Mouse (Mus musculus) forebrain, embryonic 11.5 days (tissue): Measurements from ENCODE around the gene Ube3b. TPM values are rescaled to one million over a fixed set of nuclear protein-coding genes. Genes with fewer than 3 reads are reported as not detected.

Experiments used
- ATAC-seq: fragments of 200-750 bp; cut with Nextera tagmentation; replicated peaks from 2 replicates; pipeline ENCODE4 v1.8.0; 2017; ENCODE audit warnings: moderate TSS enrichment; ENCODE audit not compliant: low FRiP score
- DNase-seq: peaks from one replicate; pipeline ENCODE4 v3.0.0-alpha.2; 2017; ENCODE audit warnings: low spot score
- H3K27ac ChIP-seq: fragments of 300-500 bp; sonication (generic); 2 replicates; pipeline ENCODE4 v1.5.1; 2014; ENCODE audit warnings: low read depth, low read length
- H3K27me3 ChIP-seq: fragments of 300-500 bp; sonication (generic); 2 replicates; pipeline ENCODE4 v1.6.1; 2014; ENCODE audit warnings: mild to moderate bottlenecking, low read length, mixed read lengths; ENCODE audit not compliant: control insufficient read depth, insufficient read depth
- H3K36me3 ChIP-seq: fragments of 300-500 bp; sonication (generic); 2 replicates; pipeline ENCODE4 v1.6.1; 2014; ENCODE audit warnings: mild to moderate bottlenecking, low read length, moderate library complexity, mixed read lengths; ENCODE audit not compliant: control insufficient read depth, insufficient read depth
- H3K4me1 ChIP-seq: fragments of 300-500 bp; sonication (generic); replicated peaks from 2 replicates; pipeline ENCODE4 v1.6.1; 2014; ENCODE audit warnings: low read length, mixed read lengths; ENCODE audit not compliant: control insufficient read depth, insufficient read depth
- H3K4me2 ChIP-seq: fragments of 300-500 bp; sonication (generic); 2 replicates; pipeline ENCODE4 v1.6.1; 2014; ENCODE audit warnings: low read depth, mild to moderate bottlenecking, low read length, moderate library complexity, mixed read lengths; ENCODE audit not compliant: severe bottlenecking
- H3K4me3 ChIP-seq: fragments of 300-500 bp; sonication (generic); 2 replicates; pipeline ENCODE4 v1.5.1; 2014; ENCODE audit warnings: low read depth, low read length
- H3K9ac ChIP-seq: fragments of 300-500 bp; sonication (generic); 2 replicates; pipeline ENCODE4 v1.6.1; 2014; ENCODE audit warnings: low read length
- H3K9me3 ChIP-seq: fragments of 300-500 bp; sonication (generic); 2 replicates; pipeline ENCODE4 v1.6.1; 2016; ENCODE audit warnings: low read length, mixed read lengths; ENCODE audit not compliant: control insufficient read depth
- WGBS: fragments of 180-500 bp; shearing (Covaris S2); extraction: QIAGEN DNeasy Blood & Tissue Kit; methylation state at CpG from one replicate; pipeline ENCODE4 v1.1.7; 2014; 5-methylcytosine and 5-hydroxymethylcytosine counted together
- polyA plus RNA-seq: library from polyadenylated mRNA; unstranded; fragments of >200 nt; fragmentation: Nextera tagmentation; extraction: Ambion mirVana; gene quantifications from 2 replicates; pipeline ENCODE4 v1.2.1, GENCODE M21; 2014

Ube3b gene
- polyA plus RNA-seq = 52.9 and 59.6 TPM in 2 replicates

DNA sequence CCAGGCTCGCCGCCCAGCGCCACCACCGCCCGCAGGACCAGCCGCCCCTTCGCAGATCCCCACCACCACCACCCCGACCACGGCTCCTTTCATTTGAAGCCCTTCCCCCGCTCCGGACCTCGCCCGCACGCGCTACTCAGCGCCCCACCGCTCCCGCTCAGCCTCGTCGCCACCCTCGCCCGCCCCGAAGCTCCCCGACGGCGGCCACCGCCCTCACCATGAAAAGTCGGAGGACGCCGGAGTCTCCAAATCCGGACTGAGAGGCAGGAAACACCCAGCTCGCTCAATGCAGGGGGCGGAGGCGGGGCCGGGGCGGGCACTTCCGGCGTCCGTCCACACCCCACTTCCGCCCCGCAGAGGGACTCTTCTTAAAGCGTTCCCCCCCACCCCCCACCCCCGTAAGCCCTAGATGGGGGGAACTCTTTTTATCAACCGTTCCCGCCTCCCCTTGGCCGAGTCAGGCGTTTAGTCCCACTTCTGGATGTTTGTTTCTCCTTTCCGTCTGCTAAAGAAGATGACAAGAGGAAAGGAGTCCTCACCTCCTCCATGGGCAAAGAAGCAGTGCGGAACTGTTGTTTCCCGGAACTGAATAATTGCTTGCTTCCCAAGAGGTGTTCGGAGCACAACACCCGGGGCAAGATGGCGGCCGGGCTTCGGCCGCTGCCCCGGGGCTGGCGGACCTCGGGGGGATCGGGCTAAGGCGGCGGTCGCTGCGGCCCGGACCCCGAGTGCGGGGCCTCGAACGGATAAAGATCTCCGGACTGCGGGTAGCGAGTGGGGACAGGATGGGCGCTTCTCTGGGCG lies at the start of gene Ube3b, which contains the start of gene Kctd10:
Gene Ube3b (plus strand): TSS at position 399 of the 804 bp plus-strand sequence.
Gene Kctd10 (minus strand): TSS at position 300 of the 804 bp plus-strand sequence.
- WGBS = 1% methylated on average over 73 of the region's 74 CpGs

DNA sequence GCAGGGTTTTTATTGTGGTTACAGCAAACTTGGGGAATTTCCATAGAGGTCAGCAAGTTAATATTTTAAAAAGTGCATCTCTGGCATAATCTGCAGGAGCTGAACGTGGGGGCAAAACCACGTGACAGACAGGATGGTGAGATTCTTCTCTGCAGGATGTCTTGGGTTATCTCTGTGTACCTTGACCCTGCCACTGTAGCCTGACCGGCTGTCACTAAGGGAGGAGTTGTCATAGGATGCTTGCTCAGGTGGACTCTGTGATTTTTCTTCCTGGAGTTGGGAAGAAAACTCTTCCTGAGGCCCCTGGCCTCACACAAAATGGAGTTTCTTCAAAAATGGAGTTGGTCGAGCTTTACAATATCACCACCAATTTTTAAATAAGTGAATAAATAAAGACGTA lies 37.4 kb upstream of the Ube3b start:
- Histone ChIP-seq H3K4me2 (no peak overlapping the region), H3K9ac (no peak overlapping the region), H3K4me1 (no peaks in the 10 kb centered on the region), H3K36me3 (no peaks in the 10 kb centered on the region), H3K9me3 (no peaks in the 10 kb centered on the region), H3K27ac (no peak overlapping the region), H3K27me3 (no peaks in the 10 kb centered on the region), H3K4me3 (no peak overlapping the region)
- DNase-seq (no peak), ATAC-seq (no peak)
- 86% methylated on average over 5 of the region's 5 CpGs for WGBS

More for the DNA sequence above, at the start of gene Ube3b, which contains the start of gene Kctd10:
- Histone ChIP-seq H3K27ac (peak within 1 kb of the TSS; percentile 72), H3K4me1 (peaks cover 13% of the 10 kb centered on the region; the same call in 1 of the 2 replicates), H3K9ac (peak within 1 kb of the TSS; percentile 77), H3K27me3 (no peaks in the 10 kb centered on the region), H3K4me3 (peak within 1 kb of the TSS; percentile 57), H3K4me2 (peak within 1 kb of the TSS; percentile 81), H3K36me3 (no peaks in the 10 kb centered on the region; the same call in 1 of the 2 replicates), H3K9me3 (no peaks in the 10 kb centered on the region)
- DNase-seq (peak; percentile 95), ATAC-seq (peak; percentile 94)

DNA sequence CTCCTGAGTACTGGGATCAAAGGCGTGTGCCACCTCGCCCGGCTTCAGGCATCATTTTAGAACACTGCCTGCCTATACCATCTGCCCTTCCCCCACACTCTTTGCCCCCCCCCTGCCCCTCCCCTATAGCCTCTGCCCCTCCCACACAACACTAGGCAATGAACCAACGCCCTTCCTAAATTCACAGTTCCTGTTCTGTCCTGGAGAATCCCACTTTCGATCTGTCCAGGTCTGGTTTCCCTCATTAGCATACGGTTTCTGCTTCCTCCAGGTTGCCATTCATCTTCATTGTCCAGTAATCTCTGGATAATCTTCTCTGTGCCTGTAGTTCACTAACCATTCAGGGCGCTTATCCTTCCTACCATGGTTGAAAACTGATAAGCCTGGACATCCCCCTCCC lies 36.8 kb upstream of the Ube3b start:
- H3K9me3 ChIP-seq = no peaks in the 10 kb centered on the region
- no peaks in the 10 kb centered on the region for H3K36me3 ChIP-seq
- DNase-seq (no peak), ATAC-seq (no peak)
- H3K27me3 ChIP-seq = no peaks in the 10 kb centered on the region
- no peak overlapping the region for H3K27ac ChIP-seq
- H3K9ac ChIP-seq = no peak overlapping the region
- no peak overlapping the region for H3K4me3 ChIP-seq
- H3K4me2 ChIP-seq = no peak overlapping the region
- WGBS = 91% methylated on average over 7 of the region's 7 CpGs
- H3K4me1 ChIP-seq = 0 out of 2 replicates have a peak, but pooled peaks cover 2% of the 10 kb centered on the region

DNA sequence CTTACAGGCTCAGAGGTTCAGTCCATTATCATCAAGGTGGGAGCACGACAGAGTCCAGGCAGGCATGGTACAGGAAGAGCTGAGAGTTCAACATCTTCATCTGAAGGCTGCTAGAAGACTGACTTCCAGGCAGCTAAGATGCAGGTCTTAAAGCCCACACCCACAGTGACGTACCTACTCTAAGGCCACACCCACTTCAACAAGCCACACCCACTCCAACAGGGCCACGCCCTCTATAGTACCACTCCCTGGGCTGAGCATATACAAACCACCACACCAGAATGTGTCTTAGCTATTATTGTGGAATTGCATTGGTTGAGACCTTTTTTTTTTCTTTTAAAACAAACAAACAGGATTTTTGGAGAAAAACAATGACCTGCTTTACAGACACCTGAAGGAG lies 34.9 kb upstream of the Ube3b start:
- Histone ChIP-seq H3K4me2 (no peak overlapping the region), H3K4me3 (no peak overlapping the region), H3K9me3 (no peaks in the 10 kb centered on the region), H3K9ac (no peak overlapping the region), H3K4me1 (0 out of 2 replicates have a peak, but pooled peaks cover 2% of the 10 kb centered on the region), H3K27ac (no peak overlapping the region), H3K36me3 (no peaks in the 10 kb centered on the region), H3K27me3 (no peaks in the 10 kb centered on the region)
- ATAC-seq = no peak
- 66% methylated on average over 3 of the region's 3 CpGs for WGBS
- DNase-seq = no peak

DNA sequence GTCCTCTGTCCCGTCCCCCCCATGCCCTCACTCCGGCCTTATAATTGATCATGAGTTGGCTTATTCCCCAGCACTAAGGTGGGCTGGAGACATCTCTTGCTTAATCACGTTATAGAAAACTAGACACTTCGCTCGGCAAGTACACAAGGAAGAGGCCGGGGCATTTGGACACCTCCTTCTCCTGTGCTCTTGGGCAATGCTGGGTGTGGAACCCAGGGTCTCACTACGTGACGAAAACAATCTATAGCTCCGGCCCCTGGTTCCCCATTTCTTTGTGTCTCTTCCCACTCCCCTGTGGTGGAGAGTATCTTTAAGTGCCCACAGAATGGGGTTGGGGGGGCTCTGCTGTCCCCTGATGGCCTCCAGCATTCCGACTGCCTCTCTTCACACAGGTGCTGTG lies 33.4 kb upstream of the Ube3b start:
- ATAC-seq = no peak
- Histone ChIP-seq H3K9ac (no peak overlapping the region), H3K27me3 (no peaks in the 10 kb centered on the region), H3K4me1 (0 out of 2 replicates have a peak, but pooled peaks cover 2% of the 10 kb centered on the region), H3K4me2 (no peak overlapping the region), H3K36me3 (no peaks in the 10 kb centered on the region), H3K9me3 (no peaks in the 10 kb centered on the region), H3K4me3 (no peak overlapping the region), H3K27ac (no peak overlapping the region)
- WGBS = 84% methylated on average over 10 of the region's 10 CpGs
- DNase-seq = no peak

GRCm38 (mm10) chr5:114351490-114351889 lies 28.9 kb upstream of the Ube3b start:
- DNase-seq (no peak), ATAC-seq (no peak)
- H3K27ac ChIP-seq = no peak overlapping the region
- no peaks in the 10 kb centered on the region for H3K9me3 ChIP-seq
- 57% methylated on average over 10 of the region's 10 CpGs for WGBS
- no peaks in the 10 kb centered on the region for H3K36me3 ChIP-seq
- H3K4me2 ChIP-seq = no peak overlapping the region
- H3K9ac ChIP-seq = no peak overlapping the region
- no peak overlapping the region for H3K4me3 ChIP-seq
- 0 out of 2 replicates have a peak, but pooled peaks cover 2% of the 10 kb centered on the region for H3K4me1 ChIP-seq
- H3K27me3 ChIP-seq = no peaks in the 10 kb centered on the region

GRCm38 (mm10) chr5:114356250-114356935 lies 24.0 kb upstream of the Ube3b start:
- Histone ChIP-seq H3K27ac (no peak overlapping the region), H3K27me3 (no peaks in the 10 kb centered on the region), H3K4me1 (peaks cover 3% of the 10 kb centered on the region; the same call in 1 of the 2 replicates), H3K9me3 (no peaks in the 10 kb centered on the region), H3K4me2 (no peak overlapping the region), H3K4me3 (no peak overlapping the region), H3K36me3 (no peaks in the 10 kb centered on the region; the same call in 1 of the 2 replicates), H3K9ac (no peak overlapping the region)
- ATAC-seq = no peak
- DNase-seq = peak; percentile 83
- 29% methylated on average over 7 of the region's 7 CpGs for WGBS

DNA sequence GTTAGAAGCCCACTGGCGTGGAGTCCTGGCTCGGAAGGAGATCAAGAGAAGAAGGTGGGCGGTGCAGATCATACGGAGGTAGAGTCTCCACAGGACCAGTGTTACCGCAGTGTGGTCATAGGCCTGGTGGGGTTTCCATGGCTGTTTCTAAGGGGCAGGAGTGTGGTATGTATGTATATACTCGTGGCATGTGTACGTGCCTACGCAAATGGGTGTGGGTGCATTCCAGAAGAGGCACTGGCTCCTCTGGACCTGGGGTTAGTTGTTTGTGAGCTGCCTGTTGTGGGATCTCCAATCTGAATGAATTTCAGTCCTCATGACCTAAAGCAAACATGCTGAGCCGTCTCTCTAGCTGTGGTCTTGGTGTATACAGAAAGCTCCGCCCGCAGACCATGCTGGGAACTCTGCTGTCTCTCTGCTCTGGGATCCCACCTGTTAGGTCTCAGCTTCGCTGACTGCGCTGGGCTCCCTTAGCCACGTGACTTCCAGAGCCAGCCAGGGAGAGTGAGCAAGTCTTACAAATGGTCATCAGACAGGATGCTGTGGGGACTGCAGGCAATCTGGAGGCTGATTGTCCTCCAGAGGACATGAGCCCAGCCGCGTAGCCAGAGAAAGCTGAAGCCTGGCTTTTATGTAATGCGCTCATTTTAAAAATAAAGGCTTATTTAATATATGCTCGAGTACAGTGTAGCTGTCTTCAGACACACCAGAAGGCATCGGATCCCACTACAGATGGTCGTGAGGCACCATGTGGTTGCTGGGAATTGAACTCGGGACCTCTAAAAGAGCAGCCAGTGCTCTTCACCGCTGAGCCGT lies 23.3 kb upstream of the Ube3b start:
- Histone ChIP-seq H3K9me3 (no peaks in the 10 kb centered on the region), H3K27me3 (no peaks in the 10 kb centered on the region), H3K4me2 (no peak overlapping the region), H3K9ac (no peak overlapping the region), H3K4me3 (no peak overlapping the region), H3K4me1 (peaks cover 3% of the 10 kb centered on the region; the same call in 1 of the 2 replicates), H3K27ac (no peak overlapping the region), H3K36me3 (no peaks in the 10 kb centered on the region; the same call in 1 of the 2 replicates)
- DNase-seq (no peak), ATAC-seq (no peak)
- WGBS = 55% methylated on average over 23 of the region's 23 CpGs
